Mouse (Mus musculus): ENCODE data around the gene Hba-a2. TPM values are rescaled to one million over a fixed set of nuclear protein-coding genes. Genes with fewer than 3 reads are reported as not detected.

Gene Hba-a2
- polyA plus RNA-seq, 1 experiment from 2014 or later: 27,825 TPM

- WGBS: 63% methylated on average over 6 of the region's 6 CpGs
- H3K9ac ChIP-seq: no peak overlapping the region
- H3K27ac ChIP-seq (ENCODE audit: poor library complexity, severe bottlenecking): peak overlapping the region; percentile 62
- no peak overlapping the region for H3K4me2 ChIP-seq
- H3K9me3 ChIP-seq (replicated peaks): no peaks in the 10 kb centered on the region
- ATAC-seq (ENCODE audit: insufficient number of reproducible peaks, low FRiP score): no peak
- H3K4me3 ChIP-seq: no peak overlapping the region
- H3K4me1 ChIP-seq (replicated peaks): peaks cover 39% of the 10 kb centered on the region
- H3K27me3 ChIP-seq (replicated peaks): no peaks in the 10 kb centered on the region; the same call in 1 of the 2 replicates
- H3K36me3 ChIP-seq: no peaks in the 10 kb centered on the region
Measured at GRCm38 (mm10) chr11:32345504-32346297, 49.4 kb downstream of the Hba-a2 start.

Other genes with a start within 250 kb of the Hba-a2 start
- gene Il9r, start 96.2 kb upstream of the Hba-a2 start, polyA plus RNA-seq (2016; fragmentation: Nextera tagmentation; extraction: Ambion mirVana): 0.18 TPM in 1 of 2 replicates, not detected in the other
- gene Snrnp25, start 91.1 kb upstream of the Hba-a2 start, polyA plus RNA-seq (2016; fragmentation: Nextera tagmentation; extraction: Ambion mirVana): 44.4 and 45.6 TPM in 2 replicates
- gene Rhbdf1, start 74.2 kb upstream of the Hba-a2 start, polyA plus RNA-seq (2016; fragmentation: Nextera tagmentation; extraction: Ambion mirVana): 42.5 and 47.7 TPM in 2 replicates
- gene Mpg, start 70.0 kb upstream of the Hba-a2 start, polyA plus RNA-seq (2016; fragmentation: Nextera tagmentation; extraction: Ambion mirVana): 17.8 and 19.1 TPM in 2 replicates
- 38.6 and 42.8 TPM in 2 replicates for gene Nprl3, start 28.8 kb upstream of the Hba-a2 start, polyA plus RNA-seq (2016; fragmentation: Nextera tagmentation; extraction: Ambion mirVana)
- gene Hba-x, start 20.1 kb upstream of the Hba-a2 start, polyA plus RNA-seq (2016; fragmentation: Nextera tagmentation; extraction: Ambion mirVana): 5,912 and 6,218 TPM in 2 replicates
- gene Hba-a1, start 13.0 kb upstream of the Hba-a2 start, polyA plus RNA-seq (2016; fragmentation: Nextera tagmentation; extraction: Ambion mirVana): 11,592 and 12,808 TPM in 2 replicates
- gene Hbq1b, start 9.5 kb upstream of the Hba-a2 start, polyA plus RNA-seq (2016; fragmentation: Nextera tagmentation; extraction: Ambion mirVana): 15.7 and 18.1 TPM in 2 replicates
- gene Hbq1a, start 3.6 kb downstream of the Hba-a2 start, polyA plus RNA-seq (2016; fragmentation: Nextera tagmentation; extraction: Ambion mirVana): 2.5 and 2.8 TPM in 2 replicates
- 16.5 and 17.6 TPM in 2 replicates for gene Sh3pxd2b, start 51.3 kb downstream of the Hba-a2 start, polyA plus RNA-seq (2016; fragmentation: Nextera tagmentation; extraction: Ambion mirVana)
- 34.8 and 37.0 TPM in 2 replicates for gene Ubtd2, start 158.9 kb downstream of the Hba-a2 start, polyA plus RNA-seq (2016; fragmentation: Nextera tagmentation; extraction: Ambion mirVana)
- 0.31 and 0.36 TPM in 2 replicates for gene Efcab9, start 235.6 kb downstream of the Hba-a2 start, polyA plus RNA-seq (2016; fragmentation: Nextera tagmentation; extraction: Ambion mirVana)
- 2.9 and 3.2 TPM in 2 replicates for gene Stk10, start 236.8 kb downstream of the Hba-a2 start, polyA plus RNA-seq (2016; fragmentation: Nextera tagmentation; extraction: Ambion mirVana)